Mouse (Mus musculus): ENCODE data around the gene Plxdc2. TPM values are rescaled to one million over a fixed set of nuclear protein-coding genes. Genes with fewer than 3 reads are reported as not detected.

Plxdc2 gene
- polyA plus RNA-seq, 1 experiment from 2014 or later, result 20.1 TPM

- 80% methylated on average over 13 of the region's 13 CpGs for WGBS
Measured at GRCm38 (mm10) chr2:16571169-16571751, 215.2 kb downstream of the Plxdc2 start.

GRCm38 (mm10) chr2:16576566-16576965, 220.5 kb downstream of the Plxdc2 start:
- Histone ChIP-seq H3K4me3 (ENCODE audit: low read length) (no peak overlapping the region), H3K36me3 (ENCODE audit: control insufficient read depth, insufficient read depth) (no peaks in the 10 kb centered on the region), H3K4me1 (ENCODE audit: control insufficient read depth, insufficient read depth, low read length) (no peaks in the 10 kb centered on the region), H3K9ac (ENCODE audit: low read length) (no peak overlapping the region), H3K4me2 (ENCODE audit: low read depth, low read length) (no peak overlapping the region), H3K27ac (ENCODE audit: low read length) (no peak overlapping the region), H3K27me3 (ENCODE audit: control insufficient read depth, insufficient read depth, low read length) (no peaks in the 10 kb centered on the region), H3K9me3 (replicated peaks; ENCODE audit: control insufficient read depth, low read length) (no peaks in the 10 kb centered on the region)
- no peak for ATAC-seq (replicated peaks; ENCODE audit: extremely low read depth, insufficient read depth, low FRiP score)

More at GRCm38 (mm10) chr2:16571169-16571751, 215.2 kb downstream of the Plxdc2 start:
- no peak for ATAC-seq (replicated peaks; ENCODE audit: extremely low read depth, insufficient read depth, low FRiP score)
- Histone ChIP-seq H3K36me3 (ENCODE audit: control insufficient read depth, insufficient read depth) (no peaks in the 10 kb centered on the region), H3K27ac (ENCODE audit: low read length) (no peak overlapping the region), H3K4me3 (ENCODE audit: low read length) (no peak overlapping the region), H3K4me2 (ENCODE audit: low read depth, low read length) (no peak overlapping the region), H3K9ac (ENCODE audit: low read length) (no peak overlapping the region), H3K27me3 (ENCODE audit: control insufficient read depth, insufficient read depth, low read length) (no peaks in the 10 kb centered on the region), H3K4me1 (ENCODE audit: control insufficient read depth, insufficient read depth, low read length) (no peaks in the 10 kb centered on the region), H3K9me3 (replicated peaks; ENCODE audit: control insufficient read depth, low read length) (no peaks in the 10 kb centered on the region)

DNA sequence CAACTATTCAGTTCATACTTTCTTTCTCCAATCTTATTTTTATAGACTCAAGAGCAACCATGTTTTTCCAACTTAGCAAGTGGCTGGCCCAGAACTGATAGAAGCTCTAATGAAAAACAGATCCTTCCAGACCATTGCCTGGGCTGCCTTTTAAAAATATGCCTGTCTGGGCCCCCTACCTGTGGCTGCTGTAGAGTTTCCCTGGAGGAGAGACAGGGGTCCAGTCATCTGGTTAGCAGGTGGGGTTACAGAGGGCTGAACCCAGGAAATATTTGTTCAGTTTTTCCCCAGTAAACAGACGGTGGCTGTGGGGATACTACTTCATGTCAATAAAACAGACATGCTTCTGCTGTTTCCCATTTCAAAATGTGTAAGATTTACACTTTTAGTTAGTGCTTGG, 222.0 kb downstream of the Plxdc2 start:
- no peak overlapping the region for H3K27ac ChIP-seq (ENCODE audit: low read length)
- H3K4me3 ChIP-seq (ENCODE audit: low read length), result no peak overlapping the region
- H3K9ac ChIP-seq (ENCODE audit: low read length), result no peak overlapping the region
- ATAC-seq (replicated peaks; ENCODE audit: extremely low read depth, insufficient read depth, low FRiP score), result no peak
- no peaks in the 10 kb centered on the region for H3K9me3 ChIP-seq (replicated peaks; ENCODE audit: control insufficient read depth, low read length)
- 78% methylated on average over 1 of the region's 1 CpGs for WGBS
- H3K36me3 ChIP-seq (ENCODE audit: control insufficient read depth, insufficient read depth), result no peaks in the 10 kb centered on the region
- H3K4me1 ChIP-seq (ENCODE audit: control insufficient read depth, insufficient read depth, low read length), result no peaks in the 10 kb centered on the region
- no peaks in the 10 kb centered on the region for H3K27me3 ChIP-seq (ENCODE audit: control insufficient read depth, insufficient read depth, low read length)
- H3K4me2 ChIP-seq (ENCODE audit: low read depth, low read length), result no peak overlapping the region

DNA sequence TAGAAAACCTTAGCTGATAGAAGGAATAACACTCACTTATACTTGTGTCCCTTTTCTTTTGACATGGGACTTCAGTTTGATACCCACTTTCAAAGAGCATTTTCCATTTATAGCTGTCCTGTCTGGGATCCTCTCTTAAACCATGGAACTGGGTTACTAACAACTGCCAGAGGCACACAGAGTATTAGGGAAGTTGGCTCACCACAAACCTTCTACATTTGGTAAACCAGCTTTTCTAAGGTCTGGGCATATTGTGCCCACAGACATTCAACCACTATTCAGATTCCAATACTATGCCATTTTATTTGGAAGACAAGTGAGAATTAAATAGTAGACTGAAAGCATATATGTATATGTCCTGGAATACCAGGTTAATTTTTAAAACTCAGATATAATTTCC, 232.4 kb downstream of the Plxdc2 start:
- no peak for ATAC-seq (replicated peaks; ENCODE audit: extremely low read depth, insufficient read depth, low FRiP score)
- Histone ChIP-seq H3K4me3 (ENCODE audit: low read length) (no peak overlapping the region), H3K27ac (ENCODE audit: low read length) (no peak overlapping the region), H3K27me3 (ENCODE audit: control insufficient read depth, insufficient read depth, low read length) (no peaks in the 10 kb centered on the region), H3K9ac (ENCODE audit: low read length) (no peak overlapping the region), H3K9me3 (replicated peaks; ENCODE audit: control insufficient read depth, low read length) (peaks cover 4% of the 10 kb centered on the region; the same call in 1 of the 2 replicates), H3K4me1 (ENCODE audit: control insufficient read depth, insufficient read depth, low read length) (no peaks in the 10 kb centered on the region), H3K4me2 (ENCODE audit: low read depth, low read length) (no peak overlapping the region), H3K36me3 (ENCODE audit: control insufficient read depth, insufficient read depth) (no peaks in the 10 kb centered on the region; the same call in 1 of the 2 replicates)

GRCm38 (mm10) chr2:16595451-16595850, 239.3 kb downstream of the Plxdc2 start:
- Histone ChIP-seq H3K27me3 (ENCODE audit: control insufficient read depth, insufficient read depth, low read length) (no peaks in the 10 kb centered on the region), H3K9ac (ENCODE audit: low read length) (no peak overlapping the region), H3K4me2 (ENCODE audit: low read depth, low read length) (no peak overlapping the region), H3K9me3 (replicated peaks; ENCODE audit: control insufficient read depth, low read length) (peaks cover 4% of the 10 kb centered on the region; the same call in 1 of the 2 replicates), H3K4me1 (ENCODE audit: control insufficient read depth, insufficient read depth, low read length) (no peaks in the 10 kb centered on the region), H3K36me3 (ENCODE audit: control insufficient read depth, insufficient read depth) (no peaks in the 10 kb centered on the region; the same call in 1 of the 2 replicates), H3K27ac (ENCODE audit: low read length) (no peak overlapping the region), H3K4me3 (ENCODE audit: low read length) (no peak overlapping the region)
- 57% methylated on average over 1 of the region's 1 CpGs for WGBS
- ATAC-seq (replicated peaks; ENCODE audit: extremely low read depth, insufficient read depth, low FRiP score), result no peak

GRCm38 (mm10) chr2:16598231-16598630, 242.1 kb downstream of the Plxdc2 start:
- Histone ChIP-seq H3K4me1 (ENCODE audit: control insufficient read depth, insufficient read depth, low read length) (no peaks in the 10 kb centered on the region), H3K4me2 (ENCODE audit: low read depth, low read length) (no peak overlapping the region), H3K9ac (ENCODE audit: low read length) (no peak overlapping the region), H3K9me3 (replicated peaks; ENCODE audit: control insufficient read depth, low read length) (no peaks in the 10 kb centered on the region), H3K36me3 (ENCODE audit: control insufficient read depth, insufficient read depth) (no peaks in the 10 kb centered on the region), H3K27me3 (ENCODE audit: control insufficient read depth, insufficient read depth, low read length) (no peaks in the 10 kb centered on the region), H3K27ac (ENCODE audit: low read length) (no peak overlapping the region), H3K4me3 (ENCODE audit: low read length) (no peak overlapping the region)
- ATAC-seq (replicated peaks; ENCODE audit: extremely low read depth, insufficient read depth, low FRiP score), result no peak
- 29% methylated on average over 3 of the region's 3 CpGs for WGBS

DNA sequence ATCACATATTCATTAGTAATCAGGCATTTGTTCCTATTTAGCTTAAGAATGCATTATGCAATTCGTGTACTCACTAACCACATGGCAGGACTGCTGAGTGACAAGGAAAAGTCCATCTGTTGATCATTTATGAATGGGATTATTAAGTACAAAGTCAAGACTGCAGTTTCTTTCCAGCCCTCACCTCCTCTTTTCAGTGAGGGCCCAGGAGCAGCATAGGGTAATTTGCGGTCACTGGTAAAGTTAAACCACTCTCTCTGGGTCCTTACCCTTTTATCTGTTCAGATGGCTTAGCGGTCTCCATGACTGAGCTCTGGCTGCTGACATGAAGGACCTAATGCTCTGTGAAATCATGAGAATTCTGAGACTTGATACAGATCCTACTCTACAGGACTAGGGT, 248.2 kb downstream of the Plxdc2 start:
- Histone ChIP-seq H3K4me2 (ENCODE audit: low read depth, low read length) (no peak overlapping the region), H3K9ac (ENCODE audit: low read length) (no peak overlapping the region), H3K9me3 (replicated peaks; ENCODE audit: control insufficient read depth, low read length) (no peaks in the 10 kb centered on the region), H3K4me3 (ENCODE audit: low read length) (no peak overlapping the region), H3K27me3 (ENCODE audit: control insufficient read depth, insufficient read depth, low read length) (no peaks in the 10 kb centered on the region), H3K36me3 (ENCODE audit: control insufficient read depth, insufficient read depth) (no peaks in the 10 kb centered on the region), H3K27ac (ENCODE audit: low read length) (no peak overlapping the region), H3K4me1 (ENCODE audit: control insufficient read depth, insufficient read depth, low read length) (peaks cover 7% of the 10 kb centered on the region)
- ATAC-seq (replicated peaks; ENCODE audit: extremely low read depth, insufficient read depth, low FRiP score), result no peak
- WGBS, result 83% methylated on average over 3 of the region's 3 CpGs

- H3K36me3 ChIP-seq (ENCODE audit: control insufficient read depth, insufficient read depth), result no peaks in the 10 kb centered on the region
- peaks cover 7% of the 10 kb centered on the region for H3K4me1 ChIP-seq (ENCODE audit: control insufficient read depth, insufficient read depth, low read length)
- WGBS, result 23% methylated on average over 3 of the region's 3 CpGs
- no peak overlapping the region for H3K27ac ChIP-seq (ENCODE audit: low read length)
- no peak overlapping the region for H3K4me2 ChIP-seq (ENCODE audit: low read depth, low read length)
- no peaks in the 10 kb centered on the region for H3K27me3 ChIP-seq (ENCODE audit: control insufficient read depth, insufficient read depth, low read length)
- H3K9ac ChIP-seq (ENCODE audit: low read length), result no peak overlapping the region
- no peaks in the 10 kb centered on the region for H3K9me3 ChIP-seq (replicated peaks; ENCODE audit: control insufficient read depth, low read length)
- ATAC-seq (replicated peaks; ENCODE audit: extremely low read depth, insufficient read depth, low FRiP score), result no peak
- no peak overlapping the region for H3K4me3 ChIP-seq (ENCODE audit: low read length)
Measured at GRCm38 (mm10) chr2:16607792-16608586, 251.9 kb downstream of the Plxdc2 start.

DNA sequence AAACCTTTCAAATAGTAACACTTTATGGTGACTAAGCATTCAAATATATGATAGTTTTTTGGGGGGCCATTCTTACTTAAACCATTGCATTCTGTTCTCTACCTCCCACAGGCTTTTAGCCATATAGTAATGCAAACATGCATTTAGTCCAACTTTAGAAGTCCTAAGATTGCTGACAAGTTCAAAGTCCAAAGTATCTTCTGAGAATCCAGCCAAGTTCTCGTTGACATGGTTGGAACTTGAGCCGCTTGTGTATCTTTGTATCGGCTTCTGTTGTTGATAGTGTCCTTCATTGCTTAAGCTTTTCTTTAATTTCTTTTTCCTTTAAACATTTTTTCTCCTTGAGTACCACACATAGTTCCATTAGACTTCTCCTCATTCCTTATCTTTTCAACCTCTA, 286.0 kb downstream of the Plxdc2 start:
- Histone ChIP-seq H3K4me1 (ENCODE audit: control insufficient read depth, insufficient read depth, low read length) (no peaks in the 10 kb centered on the region), H3K27me3 (ENCODE audit: control insufficient read depth, insufficient read depth, low read length) (no peaks in the 10 kb centered on the region), H3K27ac (ENCODE audit: low read length) (no peak overlapping the region), H3K9ac (ENCODE audit: low read length) (no peak overlapping the region), H3K9me3 (replicated peaks; ENCODE audit: control insufficient read depth, low read length) (no peaks in the 10 kb centered on the region), H3K4me2 (ENCODE audit: low read depth, low read length) (no peak overlapping the region), H3K36me3 (ENCODE audit: control insufficient read depth, insufficient read depth) (no peaks in the 10 kb centered on the region), H3K4me3 (ENCODE audit: low read length) (no peak overlapping the region)
- 90% methylated on average over 3 of the region's 3 CpGs for WGBS
- ATAC-seq (replicated peaks; ENCODE audit: extremely low read depth, insufficient read depth, low FRiP score), result no peak

Measured in heart, embryonic 16.5 days (tissue).